Mouse (Mus musculus): ENCODE measurements around the gene Dbndd1. TPM values are rescaled to one million over a fixed set of nuclear protein-coding genes. Genes with fewer than 3 reads are reported as not detected.

Gene Dbndd1
- total and polyA plus RNA-seq, 3 experiments, result 0.73 to 4.2 TPM; not detected in 1

GRCm38 (mm10) chr8:123518667-123519066 is 3.4 kb upstream of the Dbndd1 start, which contains the start of gene Gas8:
Gene Gas8, plus strand, starts transcription at chr8:123518834.
- Histone ChIP-seq H3K27me3 (ENCODE audit: control insufficient read depth in 1 of 2, insufficient read depth in 2 of 2, low read length in 2 of 2) (no peaks in the 10 kb centered on the region), H3K79me2 (ENCODE audit: control insufficient read depth, insufficient read depth, low read length, poor library complexity) (peaks cover 3% of the 10 kb centered on the region; the same call in 1 of the 2 replicates), H3K27ac (ENCODE audit: control insufficient read depth, low read depth, low read length) (no peak within 1 kb of the TSS), H3K4me3 (ENCODE audit: control insufficient read depth in 1 of 2, insufficient read depth in 1 of 2, low read depth in 2 of 2, low read length in 2 of 2) (peak within 1 kb of the TSS; percentile 69 to 93), H3K9ac (ENCODE audit: control insufficient read depth, low read depth, low read length, poor library complexity, severe bottlenecking) (peak within 1 kb of the TSS; percentile 77), H3K4me1 (ENCODE audit: control insufficient read depth in 1 of 2, insufficient read depth in 2 of 2, low read length in 2 of 2) (peaks cover 0 to 5% of the 10 kb centered on the region in 2 experiments; a peak in 1 of 4 replicates), H3K36me3 (ENCODE audit: control insufficient read depth in 1 of 2, insufficient read depth in 2 of 2, low read length in 2 of 2) (no peaks in the 10 kb centered on the region), H3K9me3 (replicated peaks; ENCODE audit: insufficient read depth, low read length) (no peaks in the 10 kb centered on the region)
- TF ChIP-seq MXI1 (IDR thresholded peaks at IDR 0.05; ENCODE audit: low read depth, low read length) (peak; percentile 56), ELF1 (IDR thresholded peaks at IDR 0.05; ENCODE audit: low read depth, low read length) (0 out of 2 replicates have a peak, but pooled peaks have one; percentile 11), NELFE (IDR thresholded peaks at IDR 0.05; ENCODE audit: low read depth, low read length) (0 out of 2 replicates have a peak, but pooled peaks have one; percentile 37), NRF1 (IDR thresholded peaks at IDR 0.05; ENCODE audit: insufficient read depth, low read depth, low read length, poor library complexity, severe bottlenecking) (0 out of 2 replicates have a peak, but pooled peaks have one; percentile 23), POLR2A (IDR thresholded peaks at IDR 0.05; ENCODE audit: control insufficient read depth in 1 of 2, insufficient read depth in 1 of 2, low read depth in 1 of 2, low read length in 2 of 2, poor library complexity in 1 of 2) (peak in 1 of 2 experiments; percentile 69; a peak in 2 of 4 replicates), SIN3A (IDR thresholded peaks at IDR 0.05; ENCODE audit: low read length) (peak; percentile 83), POLR2AphosphoS5 (IDR thresholded peaks at IDR 0.05; ENCODE audit: borderline replicate concordance, low read depth, low read length) (no peak), ZMIZ1 (IDR thresholded peaks at IDR 0.05; ENCODE audit: low read depth, low read length) (no peak), E2F4 (IDR thresholded peaks at IDR 0.05; ENCODE audit: borderline replicate concordance, low read depth, low read length) (no peak), HCFC1 (IDR thresholded peaks at IDR 0.05; ENCODE audit: low read depth, low read length) (peak; percentile 57), CHD1 (IDR thresholded peaks at IDR 0.05; ENCODE audit: low read depth, low read length) (no peak)
- DNase-seq (ENCODE audit: low read depth, low spot score), result peak; percentile 94

- peak overlapping the region; percentile 38 to 40 for H3K4me3 ChIP-seq (ENCODE audit: control insufficient read depth in 1 of 2, insufficient read depth in 1 of 2, low read depth in 2 of 2, low read length in 2 of 2)
- TF ChIP-seq POLR2AphosphoS2 (IDR thresholded peaks at IDR 0.05; ENCODE audit: low read length), result no peak
- peak; percentile 62 for TF ChIP-seq ZNF384 (IDR thresholded peaks at IDR 0.05; ENCODE audit: low read depth, low read length)
- peak overlapping the region; percentile 38 for H3K9ac ChIP-seq (ENCODE audit: control insufficient read depth, low read depth, low read length, poor library complexity, severe bottlenecking)
Measured at GRCm38 (mm10) chr8:123518172-123518571, 2.9 kb upstream of the Dbndd1 start.

GRCm38 (mm10) chr8:123516596-123516995 is 1.3 kb upstream of the Dbndd1 start:
- H3K79me2 ChIP-seq (ENCODE audit: control insufficient read depth, insufficient read depth, low read length, poor library complexity), result peaks cover 3% of the 10 kb centered on the region; the same call in 1 of the 2 replicates
- no peak for DNase-seq (ENCODE audit: low read depth, low spot score)
- peaks cover 0 to 5% of the 10 kb centered on the region in 2 experiments; a peak in 1 of 4 replicates for H3K4me1 ChIP-seq (ENCODE audit: control insufficient read depth in 1 of 2, insufficient read depth in 2 of 2, low read length in 2 of 2)
- no peaks in the 10 kb centered on the region for H3K9me3 ChIP-seq (replicated peaks; ENCODE audit: insufficient read depth, low read length)
- no peak overlapping the region for H3K27ac ChIP-seq (ENCODE audit: control insufficient read depth, low read depth, low read length)
- no peak for TF ChIP-seq CTCF (IDR thresholded peaks at IDR 0.05 in 2 of 3, conservative IDR thresholded peaks at IDR 0.05 in 1 of 3; ENCODE audit: control insufficient read depth in 1 of 3, insufficient read depth in 1 of 3, low read depth in 2 of 3, low read length in 3 of 3, poor library complexity in 1 of 3, severe bottlenecking in 1 of 3)
- no peak for TF ChIP-seq JUND (IDR thresholded peaks at IDR 0.05; ENCODE audit: low read depth, low read length)
- no peak for TF ChIP-seq POLR2A (IDR thresholded peaks at IDR 0.05; ENCODE audit: control insufficient read depth in 1 of 2, insufficient read depth in 1 of 2, low read depth in 1 of 2, low read length in 2 of 2, poor library complexity in 1 of 2)
- TF ChIP-seq BHLHE40 (IDR thresholded peaks at IDR 0.05; ENCODE audit: borderline replicate concordance, low read depth, low read length), result no peak
- TF ChIP-seq E2F4 (IDR thresholded peaks at IDR 0.05; ENCODE audit: borderline replicate concordance, low read depth, low read length), result no peak
- TF ChIP-seq CHD1 (IDR thresholded peaks at IDR 0.05; ENCODE audit: low read depth, low read length), result no peak
- TF ChIP-seq NRF1 (IDR thresholded peaks at IDR 0.05; ENCODE audit: insufficient read depth, low read depth, low read length, poor library complexity, severe bottlenecking), result no peak
- no peak for TF ChIP-seq GATA1 (IDR thresholded peaks at IDR 0.05; ENCODE audit: low read depth, low read length)
- TF ChIP-seq CHD2 (IDR thresholded peaks at IDR 0.05; ENCODE audit: low read length), result no peak
- no peak for TF ChIP-seq MYB (IDR thresholded peaks at IDR 0.05; ENCODE audit: low read depth, low read length)
- no peak for TF ChIP-seq RAD21 (IDR thresholded peaks at IDR 0.05; ENCODE audit: low read depth, low read length)
- TF ChIP-seq ZNF384 (IDR thresholded peaks at IDR 0.05; ENCODE audit: low read depth, low read length), result no peak
- no peak for TF ChIP-seq MAX (IDR thresholded peaks at IDR 0.05; ENCODE audit: low read length)
- no peak for TF ChIP-seq MAFK (IDR thresholded peaks at IDR 0.05; ENCODE audit: borderline replicate concordance, low read depth, low read length)
- no peak overlapping the region for H3K9ac ChIP-seq (ENCODE audit: control insufficient read depth, low read depth, low read length, poor library complexity, severe bottlenecking)
- no peaks in the 10 kb centered on the region for H3K27me3 ChIP-seq (ENCODE audit: control insufficient read depth in 1 of 2, insufficient read depth in 2 of 2, low read length in 2 of 2)
- H3K36me3 ChIP-seq (ENCODE audit: control insufficient read depth in 1 of 2, insufficient read depth in 2 of 2, low read length in 2 of 2), result no peaks in the 10 kb centered on the region
- H3K4me3 ChIP-seq (ENCODE audit: control insufficient read depth in 1 of 2, insufficient read depth in 1 of 2, low read depth in 2 of 2, low read length in 2 of 2), result no peak overlapping the region

More at GRCm38 (mm10) chr8:123518172-123518571, 2.9 kb upstream of the Dbndd1 start:
- Histone ChIP-seq H3K9me3 (replicated peaks; ENCODE audit: insufficient read depth, low read length) (no peaks in the 10 kb centered on the region), H3K79me2 (ENCODE audit: control insufficient read depth, insufficient read depth, low read length, poor library complexity) (peaks cover 3% of the 10 kb centered on the region; the same call in 1 of the 2 replicates), H3K4me1 (ENCODE audit: control insufficient read depth in 1 of 2, insufficient read depth in 2 of 2, low read length in 2 of 2) (peaks cover 0 to 5% of the 10 kb centered on the region in 2 experiments; a peak in 1 of 4 replicates), H3K27me3 (ENCODE audit: control insufficient read depth in 1 of 2, insufficient read depth in 2 of 2, low read length in 2 of 2) (no peaks in the 10 kb centered on the region), H3K36me3 (ENCODE audit: control insufficient read depth in 1 of 2, insufficient read depth in 2 of 2, low read length in 2 of 2) (no peaks in the 10 kb centered on the region), H3K27ac (ENCODE audit: control insufficient read depth, low read depth, low read length) (no peak overlapping the region)
- DNase-seq (ENCODE audit: low read depth, low spot score), result no peak
